Mouse (Mus musculus): Measurements from ENCODE around the gene Gp1bb. TPM values are rescaled to one million over a fixed set of nuclear protein-coding genes. Genes with fewer than 3 reads are reported as not detected.

Gene Gp1bb
- polyA plus RNA-seq, 1 experiment from 2014 or later = 13.7 TPM

- Histone ChIP-seq H3K27ac (no peak overlapping the region), H3K4me1 (replicated peaks; ENCODE audit: control insufficient read depth, insufficient read depth, low read length) (no peaks in the 10 kb centered on the region), H3K9ac (no peak overlapping the region), H3K4me2 (replicated peaks) (no peak overlapping the region), H3K36me3 (replicated peaks; ENCODE audit: control insufficient read depth, insufficient read depth) (no peaks in the 10 kb centered on the region), H3K4me3 (replicated peaks; ENCODE audit: low read length) (no peak overlapping the region), H3K27me3 (ENCODE audit: control insufficient read depth, insufficient read depth, low read length) (no peaks in the 10 kb centered on the region), H3K9me3 (ENCODE audit: control insufficient read depth, low read length) (no peaks in the 10 kb centered on the region)
- DNase-seq (ENCODE audit: low spot score) (no peak), ATAC-seq (ENCODE audit: low FRiP score) (no peak)
- 84% methylated on average over 4 of the region's 4 CpGs for WGBS
Observed at GRCm38 (mm10) chr16:18642897-18643296, 20.7 kb upstream of the Gp1bb start.

DNA sequence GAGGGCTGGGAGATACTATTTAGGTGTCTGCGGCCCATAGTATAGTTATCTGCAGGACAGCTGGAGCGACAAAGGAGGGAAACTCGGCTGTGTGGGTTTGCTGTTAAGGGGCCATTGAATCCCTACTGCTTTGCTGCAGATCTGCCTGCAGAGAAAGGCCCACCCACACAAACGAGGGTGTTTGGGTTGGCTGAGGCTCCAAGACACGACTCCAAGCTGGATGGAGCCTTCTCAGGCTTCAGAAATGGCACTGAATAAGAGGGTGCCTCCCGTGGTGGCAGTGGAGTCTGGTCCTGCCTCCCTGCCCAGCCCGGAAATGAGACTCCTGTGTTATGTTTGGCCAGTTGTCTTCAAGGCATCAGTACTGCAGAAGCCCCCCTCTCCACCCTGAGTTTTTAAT lies 20.1 kb upstream of the Gp1bb start:
- no peak overlapping the region for H3K4me3 ChIP-seq (replicated peaks; ENCODE audit: low read length)
- no peaks in the 10 kb centered on the region for H3K4me1 ChIP-seq (replicated peaks; ENCODE audit: control insufficient read depth, insufficient read depth, low read length)

GRCm38 (mm10) chr16:18639382-18639929 lies 17.3 kb upstream of the Gp1bb start:
- Histone ChIP-seq H3K4me3 (replicated peaks; ENCODE audit: low read length) (no peak overlapping the region), H3K27me3 (ENCODE audit: control insufficient read depth, insufficient read depth, low read length) (no peaks in the 10 kb centered on the region), H3K9me3 (ENCODE audit: control insufficient read depth, low read length) (no peaks in the 10 kb centered on the region), H3K36me3 (replicated peaks; ENCODE audit: control insufficient read depth, insufficient read depth) (no peaks in the 10 kb centered on the region), H3K4me2 (replicated peaks) (no peak overlapping the region), H3K27ac (no peak overlapping the region), H3K4me1 (replicated peaks; ENCODE audit: control insufficient read depth, insufficient read depth, low read length) (no peaks in the 10 kb centered on the region), H3K9ac (no peak overlapping the region)
- WGBS = 93% methylated on average over 1 of the region's 1 CpGs
- ATAC-seq (ENCODE audit: low FRiP score) (no peak), DNase-seq (ENCODE audit: low spot score) (no peak)

More for the DNA sequence above, 20.1 kb upstream of the Gp1bb start:
- Histone ChIP-seq H3K27ac (no peak overlapping the region), H3K4me2 (replicated peaks) (no peak overlapping the region), H3K27me3 (ENCODE audit: control insufficient read depth, insufficient read depth, low read length) (no peaks in the 10 kb centered on the region), H3K36me3 (replicated peaks; ENCODE audit: control insufficient read depth, insufficient read depth) (no peaks in the 10 kb centered on the region), H3K9ac (no peak overlapping the region), H3K9me3 (ENCODE audit: control insufficient read depth, low read length) (no peaks in the 10 kb centered on the region)
- DNase-seq (ENCODE audit: low spot score) = no peak
- ATAC-seq (ENCODE audit: low FRiP score) = no peak
- 65% methylated on average over 7 of the region's 7 CpGs for WGBS

DNA sequence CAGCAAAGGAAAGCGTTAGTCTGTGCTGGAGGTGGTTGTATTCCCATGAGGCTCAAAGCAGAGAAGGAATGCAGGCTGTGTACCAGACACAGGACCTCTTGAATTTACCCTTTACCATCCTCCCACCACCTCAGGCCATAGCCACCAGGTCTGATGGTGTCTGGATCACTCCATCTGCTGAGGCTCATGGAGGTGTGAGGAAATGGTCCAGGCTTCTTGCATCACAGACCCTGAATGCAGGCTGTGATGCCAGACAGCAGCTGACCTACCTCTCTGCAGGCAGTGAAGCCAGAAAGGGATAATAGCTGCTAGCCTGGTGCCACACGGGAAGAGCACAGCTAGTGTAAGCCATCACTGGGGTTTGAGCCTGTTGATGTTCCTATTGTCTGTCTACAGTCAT lies 16.2 kb upstream of the Gp1bb start:
- no peak for ATAC-seq (ENCODE audit: low FRiP score)

DNA sequence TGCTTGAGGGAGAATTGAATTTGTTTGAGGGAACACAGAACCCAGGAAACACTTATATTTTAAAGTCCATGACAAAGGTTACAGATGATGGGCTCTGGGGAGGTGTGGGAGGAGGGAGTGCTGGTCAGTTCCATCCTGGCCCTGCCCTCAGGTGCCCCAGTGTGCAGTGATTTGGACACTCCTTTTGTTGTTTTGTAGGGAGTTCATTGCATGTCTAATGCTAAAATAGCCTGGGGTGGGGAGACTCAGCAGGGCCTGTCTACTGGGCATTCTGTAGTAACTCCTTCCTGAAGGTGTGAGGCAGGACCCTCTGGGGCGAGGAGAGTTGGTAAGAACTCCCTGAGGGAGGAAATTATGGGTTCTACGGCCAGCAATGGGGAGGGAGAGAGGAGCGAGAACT lies 14.6 kb upstream of the Gp1bb start:
- whole genome bisulfite sequencing = 51% methylated on average over 3 of the region's 3 CpGs

More for the DNA sequence above, 16.2 kb upstream of the Gp1bb start:
- WGBS = 48% methylated on average over 2 of the region's 2 CpGs
- no peak overlapping the region for H3K4me2 ChIP-seq (replicated peaks)
- no peaks in the 10 kb centered on the region for H3K36me3 ChIP-seq (replicated peaks; ENCODE audit: control insufficient read depth, insufficient read depth)
- no peak for DNase-seq (ENCODE audit: low spot score)
- H3K9me3 ChIP-seq (ENCODE audit: control insufficient read depth, low read length) = no peaks in the 10 kb centered on the region
- H3K9ac ChIP-seq = no peak overlapping the region
- H3K27ac ChIP-seq = no peak overlapping the region
- no peaks in the 10 kb centered on the region for H3K27me3 ChIP-seq (ENCODE audit: control insufficient read depth, insufficient read depth, low read length)
- no peaks in the 10 kb centered on the region for H3K4me1 ChIP-seq (replicated peaks; ENCODE audit: control insufficient read depth, insufficient read depth, low read length)
- H3K4me3 ChIP-seq (replicated peaks; ENCODE audit: low read length) = no peak overlapping the region

GRCm38 (mm10) chr16:18636401-18636800 lies 14.2 kb upstream of the Gp1bb start:
- no peak for DNase-seq (ENCODE audit: low spot score)
- Histone ChIP-seq H3K27me3 (ENCODE audit: control insufficient read depth, insufficient read depth, low read length) (no peaks in the 10 kb centered on the region), H3K9ac (no peak overlapping the region), H3K4me3 (replicated peaks; ENCODE audit: low read length) (no peak overlapping the region), H3K27ac (no peak overlapping the region), H3K36me3 (replicated peaks; ENCODE audit: control insufficient read depth, insufficient read depth) (no peaks in the 10 kb centered on the region), H3K9me3 (ENCODE audit: control insufficient read depth, low read length) (no peaks in the 10 kb centered on the region), H3K4me2 (replicated peaks) (no peak overlapping the region), H3K4me1 (replicated peaks; ENCODE audit: control insufficient read depth, insufficient read depth, low read length) (no peaks in the 10 kb centered on the region)
- 83% methylated on average over 5 of the region's 5 CpGs for WGBS
- ATAC-seq (ENCODE audit: low FRiP score) = no peak

More for the DNA sequence above, 14.6 kb upstream of the Gp1bb start:
- H3K9me3 ChIP-seq (ENCODE audit: control insufficient read depth, low read length) = no peaks in the 10 kb centered on the region
- ATAC-seq (ENCODE audit: low FRiP score) (no peak), DNase-seq (ENCODE audit: low spot score) (no peak)
- no peaks in the 10 kb centered on the region for H3K36me3 ChIP-seq (replicated peaks; ENCODE audit: control insufficient read depth, insufficient read depth)
- H3K4me3 ChIP-seq (replicated peaks; ENCODE audit: low read length) = no peak overlapping the region
- H3K4me1 ChIP-seq (replicated peaks; ENCODE audit: control insufficient read depth, insufficient read depth, low read length) = no peaks in the 10 kb centered on the region
- no peaks in the 10 kb centered on the region for H3K27me3 ChIP-seq (ENCODE audit: control insufficient read depth, insufficient read depth, low read length)
- H3K27ac ChIP-seq = no peak overlapping the region
- H3K9ac ChIP-seq = no peak overlapping the region
- H3K4me2 ChIP-seq (replicated peaks) = no peak overlapping the region

- peaks cover 14% of the 10 kb centered on the region for H3K4me1 ChIP-seq (replicated peaks; ENCODE audit: control insufficient read depth, insufficient read depth, low read length)
- no peaks in the 10 kb centered on the region for H3K27me3 ChIP-seq (ENCODE audit: control insufficient read depth, insufficient read depth, low read length)
- no peak overlapping the region for H3K9ac ChIP-seq
- WGBS = 26% methylated on average over 1 of the region's 1 CpGs
- H3K36me3 ChIP-seq (replicated peaks; ENCODE audit: control insufficient read depth, insufficient read depth) = no peaks in the 10 kb centered on the region
- no peak overlapping the region for H3K27ac ChIP-seq
- H3K4me3 ChIP-seq (replicated peaks; ENCODE audit: low read length) = no peak overlapping the region
- ATAC-seq (ENCODE audit: low FRiP score) (no peak), DNase-seq (ENCODE audit: low spot score) (no peak)
- no peaks in the 10 kb centered on the region for H3K9me3 ChIP-seq (ENCODE audit: control insufficient read depth, low read length)
- no peak overlapping the region for H3K4me2 ChIP-seq (replicated peaks)
Observed at GRCm38 (mm10) chr16:18633333-18633732, 11.1 kb upstream of the Gp1bb start.

DNA sequence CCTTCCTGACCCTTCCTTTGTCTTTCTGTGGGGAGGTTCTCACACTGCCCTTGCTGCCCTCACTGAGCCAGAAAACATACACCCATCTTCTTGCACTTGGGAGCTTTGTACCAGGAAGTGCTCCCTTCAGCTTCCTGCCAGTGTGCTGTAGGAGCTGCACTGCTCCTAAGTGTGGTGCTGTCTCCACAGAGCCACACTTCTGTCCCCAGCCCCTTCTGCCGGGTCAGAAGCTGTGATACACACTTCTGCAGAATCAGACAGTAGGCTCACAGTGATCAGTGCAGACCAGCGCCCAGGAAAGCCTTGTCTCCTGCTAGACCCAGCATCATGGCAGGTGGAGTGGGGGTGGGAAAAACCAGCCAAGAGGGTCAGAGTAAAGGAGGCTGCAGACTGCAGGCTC lies 10.6 kb upstream of the Gp1bb start:
- no peaks in the 10 kb centered on the region for H3K9me3 ChIP-seq (ENCODE audit: control insufficient read depth, low read length)
- H3K4me3 ChIP-seq (replicated peaks; ENCODE audit: low read length) = no peak overlapping the region
- ATAC-seq (ENCODE audit: low FRiP score) (no peak), DNase-seq (ENCODE audit: low spot score) (no peak)
- H3K4me1 ChIP-seq (replicated peaks; ENCODE audit: control insufficient read depth, insufficient read depth, low read length) = peaks cover 19% of the 10 kb centered on the region
- 63% methylated on average over 2 of the region's 2 CpGs for WGBS
- H3K4me2 ChIP-seq (replicated peaks) = no peak overlapping the region
- no peaks in the 10 kb centered on the region for H3K36me3 ChIP-seq (replicated peaks; ENCODE audit: control insufficient read depth, insufficient read depth)
- H3K9ac ChIP-seq = no peak overlapping the region
- H3K27ac ChIP-seq = no peak overlapping the region
- H3K27me3 ChIP-seq (ENCODE audit: control insufficient read depth, insufficient read depth, low read length) = no peaks in the 10 kb centered on the region

DNA sequence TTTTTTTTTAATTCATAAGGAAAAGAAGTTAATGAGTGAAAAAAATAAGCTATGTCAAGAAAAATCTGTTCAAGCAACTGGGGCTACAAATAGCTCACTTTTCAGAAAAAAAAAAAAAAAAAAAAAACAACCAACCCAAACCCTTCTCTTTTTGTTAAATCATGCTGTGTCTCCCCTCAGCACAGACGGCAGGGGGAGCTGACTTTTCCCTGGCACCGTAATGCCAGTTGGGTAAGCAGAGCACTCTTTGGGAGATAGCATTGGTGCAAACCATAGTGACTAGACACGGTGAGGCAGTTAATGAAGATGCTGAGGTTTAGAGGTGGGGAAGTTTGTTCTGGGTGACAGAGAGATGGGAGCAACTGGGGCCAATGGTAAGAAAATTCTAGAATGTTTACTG lies 9.9 kb upstream of the Gp1bb start:
- Histone ChIP-seq H3K27ac (no peak overlapping the region), H3K4me3 (replicated peaks; ENCODE audit: low read length) (no peak overlapping the region), H3K27me3 (ENCODE audit: control insufficient read depth, insufficient read depth, low read length) (no peaks in the 10 kb centered on the region), H3K9me3 (ENCODE audit: control insufficient read depth, low read length) (no peaks in the 10 kb centered on the region), H3K4me2 (replicated peaks) (no peak overlapping the region), H3K9ac (no peak overlapping the region), H3K36me3 (replicated peaks; ENCODE audit: control insufficient read depth, insufficient read depth) (no peaks in the 10 kb centered on the region), H3K4me1 (replicated peaks; ENCODE audit: control insufficient read depth, insufficient read depth, low read length) (peaks cover 27% of the 10 kb centered on the region)
- no peak for DNase-seq (ENCODE audit: low spot score)
- ATAC-seq (ENCODE audit: low FRiP score) = no peak
- WGBS = 53% methylated on average over 3 of the region's 3 CpGs

GRCm38 (mm10) chr16:18631141-18631540 lies 8.9 kb upstream of the Gp1bb start:
- H3K4me1 ChIP-seq (replicated peaks; ENCODE audit: control insufficient read depth, insufficient read depth, low read length) = peaks cover 36% of the 10 kb centered on the region
- no peaks in the 10 kb centered on the region for H3K9me3 ChIP-seq (ENCODE audit: control insufficient read depth, low read length)
- H3K4me3 ChIP-seq (replicated peaks; ENCODE audit: low read length) = no peak overlapping the region
- H3K9ac ChIP-seq = no peak overlapping the region
- no peak for DNase-seq (ENCODE audit: low spot score)
- H3K27ac ChIP-seq = no peak overlapping the region
- H3K36me3 ChIP-seq (replicated peaks; ENCODE audit: control insufficient read depth, insufficient read depth) = no peaks in the 10 kb centered on the region; the same call in 1 of the 2 replicates
- no peak overlapping the region for H3K4me2 ChIP-seq (replicated peaks)
- ATAC-seq (ENCODE audit: low FRiP score) = no peak
- 51% methylated on average over 7 of the region's 7 CpGs for WGBS
- H3K27me3 ChIP-seq (ENCODE audit: control insufficient read depth, insufficient read depth, low read length) = 0 out of 2 replicates have a peak, but pooled peaks cover under 1% of the 10 kb centered on the region

All from hindbrain, embryonic 14.5 days (tissue).